Mouse (Mus musculus) liver, postnatal 0 days (tissue): Measurements from ENCODE around the gene St6gal1. TPM values are rescaled to one million over a fixed set of nuclear protein-coding genes. Genes with fewer than 3 reads are reported as not detected.
"Not testable (repeated sequence)": the region's sequence is repeated elsewhere in the genome, so short reads cannot be mapped to it uniquely, and the experiment has no call there.

Experiments used
- ATAC-seq: fragments of 200-750 bp; cut with Nextera tagmentation; 2 replicates; pipeline ENCODE4 v1.8.0; 2017; ENCODE audit warnings: mild to moderate bottlenecking, moderate library complexity
- DNase-seq: peaks from one replicate; pipeline ENCODE4 v3.0.0-alpha.2; 2016
- H3K27ac ChIP-seq: fragments of 300-500 bp; sonication (generic); 2 replicates; pipeline ENCODE4 v1.5.1; 2014; ENCODE audit warnings: antibody characterized with exemption, moderate library complexity, mild to moderate bottlenecking, low read depth
- H3K27me3 ChIP-seq: fragments of 300-500 bp; sonication (generic); 2 replicates; pipeline ENCODE4 v1.6.1; 2014; ENCODE audit warnings: low read length, control low read depth, mixed read lengths; ENCODE audit not compliant: insufficient read depth
- H3K36me3 ChIP-seq: fragments of 300-500 bp; sonication (generic); replicated peaks from 2 replicates; pipeline ENCODE4 v1.6.1; 2014; ENCODE audit warnings: mild to moderate bottlenecking, control low read depth, low read length, moderate library complexity, mixed read lengths; ENCODE audit not compliant: insufficient read depth
- H3K4me1 ChIP-seq: fragments of 300-500 bp; sonication (generic); 2 replicates; pipeline ENCODE4 v1.6.1; 2014; ENCODE audit warnings: antibody characterized with exemption, mild to moderate bottlenecking, control low read depth; ENCODE audit not compliant: insufficient read depth
- H3K4me2 ChIP-seq: fragments of 300-500 bp; sonication (generic); 2 replicates; pipeline ENCODE4 v1.6.1; 2014; ENCODE audit warnings: low read depth, mild to moderate bottlenecking, low read length, moderate library complexity, mixed read lengths
- H3K4me3 ChIP-seq: fragments of 300-500 bp; sonication (generic); 2 replicates; pipeline ENCODE4 v1.5.1; 2014; ENCODE audit warnings: low read depth, low read length
- H3K9ac ChIP-seq: fragments of 300-500 bp; sonication (generic); replicated peaks from 2 replicates; pipeline ENCODE4 v1.6.1; 2014; ENCODE audit warnings: mild to moderate bottlenecking, moderate library complexity
- H3K9me3 ChIP-seq: fragments of 300-500 bp; sonication (generic); 2 replicates; pipeline ENCODE4 v1.6.1; 2016; ENCODE audit warnings: mild to moderate bottlenecking, control low read depth, low read length, mixed read lengths
- CTCF ChIP-seq: sonication (generic); IDR thresholded peaks from 2 replicates; pipeline ENCODE4 v1.5.1; 2016; ENCODE audit warnings: antibody characterized with exemption, low read depth
- EP300 ChIP-seq: IDR thresholded peaks from 2 replicates; pipeline ENCODE4 v1.6.1; 2016; ENCODE audit warnings: antibody characterized with exemption, low read depth, mild to moderate bottlenecking
- WGBS: fragments of 180-500 bp; shearing (Covaris S2); extraction: QIAGEN DNeasy Blood & Tissue Kit; methylation state at CpG from one replicate; pipeline ENCODE4 v1.1.7; 2014; ENCODE audit not compliant: insufficient replicate concordance; 5-methylcytosine and 5-hydroxymethylcytosine counted together
- polyA plus RNA-seq: library from polyadenylated mRNA; unstranded; fragments of >200 nt; fragmentation: Nextera tagmentation; extraction: Ambion mirVana; gene quantifications from 2 replicates; pipeline ENCODE4 v1.2.1, GENCODE M21; 2015

Gene St6gal1
- polyA plus RNA-seq, result 17.1 and 17.3 TPM in 2 replicates

DNA sequence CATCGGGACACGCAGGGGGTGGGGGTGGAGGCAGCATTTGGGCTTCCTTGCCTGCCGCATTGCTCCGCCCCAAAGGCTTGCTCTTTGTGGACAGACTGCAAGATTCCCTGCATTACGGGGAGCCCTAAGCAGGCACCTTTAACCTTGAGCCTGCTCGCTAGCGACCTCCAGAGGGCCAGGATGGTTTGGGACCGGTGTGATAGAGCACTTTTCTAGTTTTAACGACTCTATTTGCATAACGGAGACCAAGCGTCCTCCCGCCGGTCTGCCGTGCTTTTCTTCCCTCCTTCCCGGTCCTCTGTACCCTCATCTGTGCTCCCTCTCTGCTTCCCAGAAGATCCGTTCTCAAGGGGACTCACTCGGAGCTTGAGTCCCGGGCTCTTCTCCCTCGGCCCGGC lies at the start of gene St6gal1:
Gene St6gal1, plus strand, starts transcription at position 70 of the 398 bp plus-strand sequence.
- DNase-seq (peak; percentile 84), ATAC-seq (peak; percentile 84)
- H3K4me2 ChIP-seq, result peak within 1 kb of the TSS; percentile 91
- no peak for TF ChIP-seq EP300
- peak; percentile 81 for TF ChIP-seq CTCF
- H3K27ac ChIP-seq, result peak within 1 kb of the TSS; percentile 59
- peak within 1 kb of the TSS; percentile 67 for H3K4me3 ChIP-seq
- no peaks in the 10 kb centered on the region for H3K9me3 ChIP-seq
- no peaks in the 10 kb centered on the region for H3K4me1 ChIP-seq
- WGBS, result 0% methylated on average over 20 of the region's 20 CpGs
- H3K27me3 ChIP-seq, result peaks cover 7% of the 10 kb centered on the region; the same call in 1 of the 2 replicates
- H3K36me3 ChIP-seq, result no peaks in the 10 kb centered on the region
- peak within 1 kb of the TSS; percentile 66 for H3K9ac ChIP-seq

DNA sequence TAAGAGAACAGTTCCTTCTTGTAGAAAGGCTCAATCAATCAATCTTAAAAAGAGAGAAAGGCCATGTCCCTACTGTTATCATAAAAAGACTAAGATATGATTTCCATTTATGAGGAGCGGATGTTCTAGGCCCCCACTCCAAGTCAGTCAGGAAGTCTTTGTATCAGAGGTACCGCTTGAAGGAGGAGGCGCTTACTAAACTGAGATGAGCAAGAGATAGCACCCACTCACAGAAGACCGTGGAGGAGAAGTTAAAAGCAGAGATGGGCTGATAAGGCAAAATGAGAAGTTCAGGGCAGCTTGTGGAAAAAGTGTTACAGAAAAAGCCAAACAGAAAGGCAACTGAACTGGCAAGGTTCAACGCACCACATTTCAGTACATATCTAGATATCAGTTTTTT lies 49.7 kb upstream of the St6gal1 start:
- WGBS, result 37% methylated on average over 5 of the region's 5 CpGs
- Histone ChIP-seq H3K36me3 (no peaks in the 10 kb centered on the region), H3K27ac (no peak overlapping the region), H3K4me1 (peaks cover 6% of the 10 kb centered on the region; the same call in 1 of the 2 replicates), H3K27me3 (no peaks in the 10 kb centered on the region), H3K9me3 (no peaks in the 10 kb centered on the region), H3K9ac (no peak overlapping the region), H3K4me3 (no peak overlapping the region), H3K4me2 (no peak overlapping the region)
- TF ChIP-seq CTCF, result no peak
- TF ChIP-seq EP300, result no peak
- DNase-seq (no peak), ATAC-seq (no peak)

DNA sequence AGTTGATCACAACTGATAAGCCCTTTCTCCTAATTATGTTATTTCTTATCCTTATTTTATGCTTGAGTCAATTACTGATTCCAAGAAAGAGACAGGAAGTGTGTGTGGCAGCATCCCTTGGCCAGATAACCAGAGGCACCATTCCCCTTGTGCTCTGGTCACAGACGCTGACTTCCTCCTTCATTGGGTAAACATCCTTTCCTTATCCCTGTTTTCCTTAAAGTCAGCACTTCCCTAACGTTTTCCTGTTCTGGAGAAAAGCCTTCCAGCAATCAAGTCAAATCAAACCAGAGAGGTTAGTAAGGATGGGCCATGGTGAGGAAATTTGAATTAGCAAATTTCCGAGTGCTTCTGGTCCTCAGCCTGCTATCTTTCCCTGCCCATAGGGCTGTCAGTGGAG lies 48.6 kb upstream of the St6gal1 start:
- no peak overlapping the region for H3K27ac ChIP-seq
- no peaks in the 10 kb centered on the region for H3K36me3 ChIP-seq
- 28% methylated on average over 3 of the region's 3 CpGs for WGBS
- H3K4me3 ChIP-seq, result no peak overlapping the region
- H3K9me3 ChIP-seq, result no peaks in the 10 kb centered on the region
- no peak overlapping the region for H3K4me2 ChIP-seq
- H3K9ac ChIP-seq, result no peak overlapping the region
- no peaks in the 10 kb centered on the region for H3K27me3 ChIP-seq
- peak; percentile 29; the same call in 1 of the 2 replicates for ATAC-seq
- H3K4me1 ChIP-seq, result peaks cover 6% of the 10 kb centered on the region; the same call in 1 of the 2 replicates
- DNase-seq, result no peak
- peak; percentile 66; the same call in 1 of the 2 replicates for TF ChIP-seq EP300
- no peak for TF ChIP-seq CTCF

DNA sequence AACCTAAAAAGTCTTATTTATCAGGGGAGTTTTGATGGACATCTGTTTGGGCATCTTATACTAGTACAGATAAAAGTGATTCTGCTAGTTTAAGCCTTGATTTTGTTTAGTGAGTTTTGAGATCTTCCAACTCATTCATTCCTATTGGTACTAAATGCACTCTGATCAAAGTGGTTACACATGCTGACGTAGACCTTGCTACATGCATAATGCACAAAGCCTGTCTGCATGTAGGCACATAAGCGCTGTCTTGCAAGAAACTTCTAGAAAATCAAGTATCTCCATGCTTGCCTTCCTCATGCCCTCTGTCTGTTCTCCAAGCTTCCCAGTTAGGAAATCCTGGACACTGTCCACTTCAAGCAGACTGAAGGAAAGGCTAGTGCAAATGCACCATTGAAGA lies 46.7 kb upstream of the St6gal1 start:
- H3K9ac ChIP-seq, result no peak overlapping the region
- WGBS, result 88% methylated on average over 2 of the region's 2 CpGs

DNA sequence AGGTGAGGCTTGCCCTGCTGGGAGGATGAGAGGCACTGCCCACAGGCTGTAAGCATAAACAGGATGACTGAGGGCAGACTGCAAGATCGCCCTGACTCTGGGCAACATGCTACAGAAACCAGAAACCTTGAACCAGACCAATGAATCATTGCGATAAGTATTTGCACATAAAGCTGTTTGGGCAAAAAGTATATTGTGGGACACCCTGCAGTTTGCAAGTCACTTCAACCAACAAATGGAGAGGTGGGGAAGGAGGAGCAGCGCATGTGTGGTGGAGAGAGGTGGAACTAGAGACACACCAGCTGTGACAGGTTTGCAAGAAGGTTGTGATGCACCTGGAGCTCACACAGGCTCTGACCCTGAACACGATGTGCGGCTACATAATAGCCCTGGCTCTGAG lies 45.7 kb upstream of the St6gal1 start:
- Histone ChIP-seq H3K4me2 (no peak overlapping the region), H3K27ac (no peak overlapping the region), H3K36me3 (no peaks in the 10 kb centered on the region), H3K9ac (no peak overlapping the region), H3K4me3 (no peak overlapping the region), H3K4me1 (peaks cover 5% of the 10 kb centered on the region; the same call in 1 of the 2 replicates), H3K9me3 (no peaks in the 10 kb centered on the region), H3K27me3 (no peaks in the 10 kb centered on the region)
- WGBS, result 83% methylated on average over 5 of the region's 5 CpGs
- DNase-seq (no peak), ATAC-seq (no peak)
- no peak for TF ChIP-seq CTCF
- no peak for TF ChIP-seq EP300

More for the DNA sequence above, 46.7 kb upstream of the St6gal1 start:
- no peak for ATAC-seq
- TF ChIP-seq CTCF (no peak), EP300 (no peak)
- Histone ChIP-seq H3K27me3 (no peaks in the 10 kb centered on the region), H3K4me3 (no peak overlapping the region), H3K9me3 (no peaks in the 10 kb centered on the region), H3K4me1 (peaks cover 8% of the 10 kb centered on the region; the same call in 1 of the 2 replicates), H3K27ac (no peak overlapping the region), H3K4me2 (no peak overlapping the region), H3K36me3 (no peaks in the 10 kb centered on the region)
- DNase-seq, result no peak

DNA sequence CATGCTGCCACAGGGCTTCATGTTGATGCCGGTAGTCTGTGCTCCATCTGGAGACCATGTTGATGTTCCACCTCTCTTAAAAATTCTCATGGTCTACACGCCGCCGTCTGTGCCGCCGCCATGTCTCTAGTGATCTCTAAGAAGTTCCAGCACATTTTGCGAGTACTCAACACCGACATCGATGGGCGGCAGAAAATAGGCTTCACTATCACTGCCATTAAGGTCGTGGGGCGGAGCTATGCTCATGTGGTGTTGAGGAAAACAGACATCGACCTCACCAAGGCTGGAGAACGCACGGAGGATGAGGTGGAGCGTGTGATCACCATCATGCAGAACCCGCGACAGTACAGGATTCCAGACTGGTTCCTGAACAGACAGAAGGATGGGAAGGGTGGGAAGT lies 45.1 kb upstream of the St6gal1 start:
- H3K4me2 ChIP-seq, DNase-seq, ATAC-seq, H3K36me3 ChIP-seq, H3K4me3 ChIP-seq, H3K9ac ChIP-seq, H3K4me1 ChIP-seq, H3K9me3 ChIP-seq, H3K27me3 ChIP-seq, H3K27ac ChIP-seq: not testable (repeated sequence)
- 89% methylated on average over 18 of the region's 18 CpGs for WGBS

DNA sequence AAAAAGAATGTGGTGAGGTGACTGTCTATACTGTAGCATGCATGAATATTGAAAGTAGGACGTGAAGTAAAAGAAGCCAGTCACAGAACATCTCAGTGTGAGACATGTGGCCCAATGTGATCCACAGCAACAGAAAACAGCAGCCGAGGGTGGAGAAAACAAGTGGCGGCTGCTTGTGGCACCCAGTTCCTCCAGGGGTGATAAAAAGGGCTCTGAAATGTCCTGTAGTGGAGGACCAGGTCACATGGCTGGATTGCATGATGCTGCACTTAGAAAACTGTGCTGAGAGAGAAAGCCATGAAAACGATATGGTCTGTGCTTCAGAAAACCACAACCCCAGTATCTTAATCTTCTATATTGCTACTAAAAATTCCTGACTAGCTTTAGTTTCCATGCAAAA lies 43.5 kb upstream of the St6gal1 start:
- Histone ChIP-seq H3K9ac (no peak overlapping the region), H3K4me3 (no peak overlapping the region), H3K9me3 (no peaks in the 10 kb centered on the region), H3K4me2 (no peak overlapping the region), H3K4me1 (0 out of 2 replicates have a peak, but pooled peaks cover 2% of the 10 kb centered on the region), H3K27ac (peak overlapping the region; percentile 49; the same call in 1 of the 2 replicates), H3K36me3 (no peaks in the 10 kb centered on the region), H3K27me3 (no peaks in the 10 kb centered on the region)
- WGBS, result 38% methylated on average over 4 of the region's 4 CpGs
- DNase-seq (no peak), ATAC-seq (no peak)
- TF ChIP-seq EP300 (no peak), CTCF (no peak)
